Mouse (Mus musculus) midbrain, embryonic 16.5 days (tissue): Measurements from ENCODE around the gene Abcg1. TPM values are rescaled to one million over a fixed set of nuclear protein-coding genes. Genes with fewer than 3 reads are reported as not detected.
A peak's percentile ranks its signal among the peaks of the same experiment; 100 is the strongest.

ENCODE experiments used
- ATAC-seq: fragments of 200-750 bp; cut with Nextera tagmentation; 2 replicates; pipeline ENCODE4 v1.8.0; 2017; ENCODE audit warnings: moderate TSS enrichment
- H3K27ac ChIP-seq: fragments of 300-500 bp; sonication (generic); 2 replicates; pipeline ENCODE4 v1.5.1; 2014; ENCODE audit warnings: mild to moderate bottlenecking, low read length, mixed read lengths
- H3K27me3 ChIP-seq: fragments of 300-500 bp; sonication (generic); 2 replicates; pipeline ENCODE4 v1.6.1; 2014; ENCODE audit warnings: low read depth, low read length, mixed read lengths; ENCODE audit not compliant: control insufficient read depth, insufficient read depth
- H3K36me3 ChIP-seq: fragments of 300-500 bp; sonication (generic); 2 replicates; pipeline ENCODE4 v1.6.1; 2014; ENCODE audit warnings: mild to moderate bottlenecking, low read length, moderate library complexity, mixed read lengths; ENCODE audit not compliant: control insufficient read depth, insufficient read depth
- H3K4me1 ChIP-seq: fragments of 300-500 bp; sonication (generic); 2 replicates; pipeline ENCODE4 v1.6.1; 2014; ENCODE audit warnings: mild to moderate bottlenecking, low read length, mixed read lengths; ENCODE audit not compliant: control insufficient read depth, insufficient read depth
- H3K4me2 ChIP-seq: fragments of 300-500 bp; sonication (generic); 2 replicates; pipeline ENCODE4 v1.6.1; 2014; ENCODE audit warnings: mild to moderate bottlenecking, low read length, mixed read lengths
- H3K4me3 ChIP-seq: fragments of 300-500 bp; sonication (generic); 2 replicates; pipeline ENCODE4 v1.5.1; 2014; ENCODE audit warnings: low read depth, mild to moderate bottlenecking, low read length, moderate library complexity, mixed read lengths
- H3K9ac ChIP-seq: fragments of 300-500 bp; sonication (generic); 2 replicates; pipeline ENCODE4 v1.6.1; 2014; ENCODE audit warnings: low read depth, low read length, mixed read lengths
- H3K9me3 ChIP-seq: fragments of 300-500 bp; sonication (generic); replicated peaks from 2 replicates; pipeline ENCODE4 v1.6.1; 2014; ENCODE audit warnings: mild to moderate bottlenecking, low read length, mixed read lengths; ENCODE audit not compliant: control insufficient read depth, poor library complexity, severe bottlenecking
- WGBS: fragments of 180-500 bp; shearing (Covaris S2); extraction: QIAGEN DNeasy Blood & Tissue Kit; methylation state at CpG from one replicate; pipeline ENCODE4 v1.1.7; 2014; 5-methylcytosine and 5-hydroxymethylcytosine counted together
- polyA plus RNA-seq: library from polyadenylated mRNA; unstranded; fragments of >200 nt; fragmentation: Nextera tagmentation; extraction: Ambion mirVana; gene quantifications from 2 replicates; pipeline ENCODE4 v1.2.1, GENCODE M21; 2015

Abcg1 gene
- polyA plus RNA-seq = 23.7 and 24.3 TPM in 2 replicates

GRCm38 (mm10) chr17:31057151-31057890 lies at the start of gene Abcg1:
Gene Abcg1, plus strand, starts transcription at chr17:31057675.
- WGBS = under 1% methylated on average over 41 of the region's 49 CpGs
- peak; percentile 90 for ATAC-seq
- H3K9me3 ChIP-seq = no peaks in the 10 kb centered on the region; the same call in 1 of the 2 replicates
- H3K36me3 ChIP-seq = no peaks in the 10 kb centered on the region
- peak within 1 kb of the TSS; percentile 89 for H3K27ac ChIP-seq
- H3K4me1 ChIP-seq = peaks cover 30% of the 10 kb centered on the region
- no peaks in the 10 kb centered on the region for H3K27me3 ChIP-seq
- peak within 1 kb of the TSS; percentile 66 for H3K4me2 ChIP-seq
- peak within 1 kb of the TSS; percentile 81 for H3K9ac ChIP-seq
- peak within 1 kb of the TSS; percentile 84 for H3K4me3 ChIP-seq

- Histone ChIP-seq H3K4me2 (no peak overlapping the region), H3K4me1 (no peaks in the 10 kb centered on the region), H3K27ac (no peak overlapping the region), H3K36me3 (no peaks in the 10 kb centered on the region), H3K27me3 (no peaks in the 10 kb centered on the region), H3K9me3 (no peaks in the 10 kb centered on the region), H3K4me3 (no peak overlapping the region), H3K9ac (no peak overlapping the region)
- no peak for ATAC-seq
- WGBS = 88% methylated on average over 8 of the region's 8 CpGs
These were observed 49.1 kb upstream of the Abcg1 start for GRCm38 (mm10) chr17:31008416-31008815.

GRCm38 (mm10) chr17:31011551-31012394 lies 45.7 kb upstream of the Abcg1 start:
- no peak overlapping the region for H3K4me3 ChIP-seq
- H3K27ac ChIP-seq = no peak overlapping the region
- H3K4me2 ChIP-seq = no peak overlapping the region
- WGBS = 35% methylated on average over 9 of the region's 9 CpGs
- peak; percentile 60; the same call in 1 of the 2 replicates for ATAC-seq
- H3K4me1 ChIP-seq = no peaks in the 10 kb centered on the region
- H3K9me3 ChIP-seq = 0 out of 2 replicates have a peak, but pooled peaks cover 2% of the 10 kb centered on the region
- no peaks in the 10 kb centered on the region for H3K36me3 ChIP-seq
- H3K27me3 ChIP-seq = no peaks in the 10 kb centered on the region
- no peak overlapping the region for H3K9ac ChIP-seq

- Histone ChIP-seq H3K27ac (no peak overlapping the region), H3K4me2 (no peak overlapping the region), H3K36me3 (no peaks in the 10 kb centered on the region), H3K27me3 (no peaks in the 10 kb centered on the region), H3K4me1 (no peaks in the 10 kb centered on the region), H3K4me3 (no peak overlapping the region), H3K9ac (no peak overlapping the region), H3K9me3 (0 out of 2 replicates have a peak, but pooled peaks cover 2% of the 10 kb centered on the region)
- no peak for ATAC-seq
- 70% methylated on average over 4 of the region's 4 CpGs for whole genome bisulfite sequencing
These were observed 39.2 kb upstream of the Abcg1 start for GRCm38 (mm10) chr17:31018267-31018666.

GRCm38 (mm10) chr17:31019505-31019904 lies 38.0 kb upstream of the Abcg1 start:
- Histone ChIP-seq H3K9me3 (0 out of 2 replicates have a peak, but pooled peaks cover 2% of the 10 kb centered on the region), H3K27me3 (no peaks in the 10 kb centered on the region), H3K36me3 (no peaks in the 10 kb centered on the region), H3K4me3 (no peak overlapping the region), H3K9ac (no peak overlapping the region), H3K4me1 (no peaks in the 10 kb centered on the region), H3K4me2 (no peak overlapping the region), H3K27ac (no peak overlapping the region)
- no peak for ATAC-seq
- WGBS = 3% methylated on average over 2 of the region's 2 CpGs

GRCm38 (mm10) chr17:31020078-31020477 lies 37.4 kb upstream of the Abcg1 start:
- Histone ChIP-seq H3K4me1 (no peaks in the 10 kb centered on the region), H3K4me3 (no peak overlapping the region), H3K27ac (no peak overlapping the region), H3K9me3 (0 out of 2 replicates have a peak, but pooled peaks cover 2% of the 10 kb centered on the region), H3K27me3 (no peaks in the 10 kb centered on the region), H3K36me3 (no peaks in the 10 kb centered on the region), H3K4me2 (no peak overlapping the region), H3K9ac (no peak overlapping the region)
- 81% methylated on average over 2 of the region's 2 CpGs for whole genome bisulfite sequencing
- no peak for ATAC-seq

GRCm38 (mm10) chr17:31021276-31021675 lies 36.2 kb upstream of the Abcg1 start:
- H3K9me3 ChIP-seq = 0 out of 2 replicates have a peak, but pooled peaks cover 2% of the 10 kb centered on the region
- ATAC-seq = no peak
- H3K4me3 ChIP-seq = no peak overlapping the region
- no peaks in the 10 kb centered on the region for H3K4me1 ChIP-seq
- WGBS = 85% methylated on average over 8 of the region's 8 CpGs
- no peaks in the 10 kb centered on the region for H3K36me3 ChIP-seq
- no peaks in the 10 kb centered on the region for H3K27me3 ChIP-seq
- no peak overlapping the region for H3K9ac ChIP-seq
- H3K4me2 ChIP-seq = no peak overlapping the region
- H3K27ac ChIP-seq = no peak overlapping the region

- WGBS = 86% methylated on average over 7 of the region's 7 CpGs
- ATAC-seq = no peak
- H3K27me3 ChIP-seq = no peaks in the 10 kb centered on the region
- H3K36me3 ChIP-seq = no peaks in the 10 kb centered on the region
- H3K27ac ChIP-seq = no peak overlapping the region
- H3K4me1 ChIP-seq = no peaks in the 10 kb centered on the region
- no peaks in the 10 kb centered on the region for H3K9me3 ChIP-seq
- no peak overlapping the region for H3K9ac ChIP-seq
- H3K4me2 ChIP-seq = no peak overlapping the region
- H3K4me3 ChIP-seq = no peak overlapping the region
These were observed 33.2 kb upstream of the Abcg1 start for GRCm38 (mm10) chr17:31024125-31024781.
